Mouse (Mus musculus) 416B (cell line): ENCODE results near the gene Alkbh6.

Experiments used
- DNase-seq: peaks from one replicate; pipeline ENCODE4 v3.0.0; 2011; ENCODE audit warnings: low read depth

The Alkbh6 gene

DNA sequence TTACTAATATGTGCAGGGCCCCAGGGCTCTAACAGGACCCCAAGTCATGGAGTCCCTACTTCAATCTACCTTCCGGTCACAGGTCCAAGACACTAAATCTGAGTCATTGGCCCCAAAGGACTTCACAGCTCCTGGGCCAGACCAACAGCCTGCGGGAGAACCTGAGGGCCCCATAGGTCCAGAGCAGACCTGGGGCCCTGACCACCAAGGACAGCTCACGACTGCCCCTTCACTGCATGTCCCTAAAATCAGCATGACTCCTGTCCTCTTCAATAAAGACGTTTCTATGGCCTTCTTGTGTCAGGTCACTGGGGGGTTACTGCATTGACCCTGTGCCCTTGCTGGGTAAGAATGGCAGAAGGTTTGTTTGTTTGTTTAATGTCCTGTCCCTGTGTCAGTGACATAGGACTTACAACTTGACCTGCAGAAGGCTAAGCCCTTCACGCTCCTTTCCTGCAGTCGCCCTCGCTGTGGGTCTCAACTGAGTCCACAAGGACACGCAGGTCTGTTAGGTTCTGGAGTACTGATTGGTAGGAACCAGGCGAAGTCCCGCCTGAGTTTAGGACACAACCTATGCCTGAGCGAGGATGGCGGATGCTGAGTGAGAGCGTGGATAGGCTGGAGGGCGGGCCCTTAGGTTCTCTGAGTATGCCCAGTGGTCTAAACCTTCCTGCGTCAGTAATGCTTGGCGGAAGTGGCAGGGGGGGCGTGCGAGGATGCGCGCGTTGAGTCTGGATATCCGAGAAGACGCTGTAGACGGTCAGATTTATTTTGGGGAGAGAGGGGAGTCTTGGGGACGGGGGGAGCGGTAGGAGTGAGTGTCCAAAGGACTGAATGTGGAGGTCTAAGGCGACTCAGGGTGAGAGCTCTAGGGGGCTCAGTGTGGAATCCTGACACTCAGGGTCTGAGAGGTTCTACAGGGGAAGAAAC is at the start of gene Alkbh6:
Gene Alkbh6 (plus strand): TSS at position 642 of the 930 bp plus-strand sequence.
- DNase-seq = peak; percentile 98

DNA sequence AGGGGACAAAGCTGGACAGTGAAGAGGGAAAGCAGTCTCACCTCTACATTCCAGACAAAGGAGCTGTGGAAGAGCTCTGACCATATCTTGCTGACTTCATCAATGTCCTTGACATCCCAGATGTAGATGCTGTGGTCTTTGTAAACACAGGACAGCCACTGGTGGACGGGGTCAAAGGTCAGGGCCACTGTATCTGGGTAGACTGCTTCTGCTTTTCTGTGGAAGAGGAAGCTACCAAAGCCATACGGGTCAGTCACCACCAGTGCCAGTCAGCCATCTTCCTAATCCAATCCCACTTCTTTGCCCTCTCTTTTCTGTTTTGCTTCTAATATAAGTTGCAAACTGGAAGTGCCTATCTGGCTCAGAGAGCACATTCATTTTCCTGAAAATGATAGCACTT is 43.5 kb upstream of the Alkbh6 start:
- peak; percentile 65 for DNase-seq

DNA sequence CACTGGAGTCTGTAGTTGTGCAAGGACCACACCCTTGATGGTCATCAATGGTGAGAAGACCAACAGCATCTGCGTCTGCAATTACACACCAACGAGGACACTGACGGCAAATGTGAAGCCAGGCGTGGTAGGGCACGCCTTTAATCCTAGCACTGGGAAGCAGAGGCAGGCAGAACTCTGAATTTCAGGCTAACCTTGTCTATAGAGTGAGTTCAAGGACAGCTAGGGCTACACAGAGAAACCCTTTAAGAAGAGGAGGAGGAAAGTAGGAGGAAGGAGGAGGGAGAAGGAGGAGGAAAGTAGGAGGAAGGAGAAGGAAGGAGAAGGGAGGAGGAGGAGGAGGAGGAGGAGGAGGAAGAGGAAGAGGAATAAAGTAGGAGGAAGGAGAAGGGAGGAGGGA is 43.0 kb upstream of the Alkbh6 start:
- no peak for DNase-seq

DNA sequence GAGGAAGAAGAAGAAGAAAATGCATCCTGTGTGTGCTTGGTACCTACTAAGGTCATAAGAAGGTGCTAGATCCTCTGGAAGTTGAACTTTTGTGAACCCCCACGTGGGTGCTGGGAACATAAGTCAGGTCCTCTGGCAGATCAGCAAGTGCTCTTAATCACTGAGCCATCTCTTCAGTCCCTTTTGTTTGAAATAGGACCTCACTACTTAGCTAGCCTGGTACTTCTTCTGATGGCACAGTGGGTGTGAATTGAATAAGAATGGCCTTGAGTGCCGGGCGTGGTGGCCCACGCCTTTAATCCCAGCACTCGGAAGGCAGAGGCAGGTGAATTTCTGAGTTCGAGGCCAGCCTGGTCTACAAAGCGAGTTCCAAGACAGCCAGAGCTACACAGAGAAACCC is 42.6 kb upstream of the Alkbh6 start:
- DNase-seq = no peak

DNA sequence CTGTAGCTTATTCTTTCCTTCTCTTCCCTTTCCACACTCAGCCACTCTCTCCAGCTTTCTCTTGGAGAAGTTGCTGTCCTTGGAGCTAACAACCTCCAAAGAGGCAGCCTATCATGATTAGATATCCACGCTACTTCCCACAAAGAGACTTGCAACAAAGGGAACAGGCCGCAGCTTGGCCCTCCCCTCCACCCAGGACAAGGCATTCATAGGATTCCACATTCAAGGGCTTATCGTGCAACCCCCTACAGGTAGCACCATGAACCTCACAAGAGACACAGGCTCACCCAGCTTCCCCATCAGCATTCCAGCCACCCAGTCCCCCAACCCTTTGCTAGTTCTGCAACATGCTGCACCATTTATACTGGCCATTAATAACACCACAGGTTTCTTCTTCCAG is 41.7 kb upstream of the Alkbh6 start:
- no peak for DNase-seq

DNA sequence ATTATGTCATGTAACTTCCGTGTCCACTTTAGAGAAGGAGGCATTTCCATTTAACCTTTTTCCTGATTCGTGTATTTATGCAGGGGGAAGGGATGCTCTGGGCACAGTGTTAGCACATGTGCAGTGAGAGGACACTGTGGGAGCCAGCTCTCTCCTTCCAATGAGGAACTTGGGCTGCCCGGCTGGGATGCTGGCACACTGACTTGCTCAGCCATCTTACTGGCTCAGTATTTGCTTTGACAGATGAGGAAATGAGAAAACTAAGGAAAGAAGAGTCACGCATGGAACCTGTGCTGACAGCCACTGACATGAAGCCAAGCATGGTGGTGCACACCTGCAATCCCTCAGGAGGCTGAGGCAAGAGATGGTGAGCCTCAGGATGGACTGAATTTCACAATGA is 38.9 kb upstream of the Alkbh6 start:
- no peak for DNase-seq

DNA sequence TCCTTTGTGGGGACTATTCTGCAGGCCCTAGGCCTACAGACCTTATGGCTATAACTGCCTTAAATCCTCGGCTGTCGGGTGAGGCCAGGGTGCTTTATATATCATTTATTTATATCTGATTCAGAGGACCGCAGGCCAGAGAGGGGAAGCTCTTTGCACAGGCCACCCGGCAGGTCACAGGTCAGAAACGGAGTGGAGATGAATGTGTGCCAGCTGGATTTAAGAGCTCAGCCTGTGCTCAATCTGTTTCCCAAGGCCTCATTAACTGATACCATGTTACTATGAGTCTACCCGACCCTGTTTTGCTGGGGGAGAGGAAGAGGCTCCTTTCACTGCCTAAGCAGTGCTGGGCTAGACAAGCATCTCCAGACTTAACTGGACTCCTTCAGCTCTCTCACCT is 34.1 kb upstream of the Alkbh6 start:
- no peak for DNase-seq

DNA sequence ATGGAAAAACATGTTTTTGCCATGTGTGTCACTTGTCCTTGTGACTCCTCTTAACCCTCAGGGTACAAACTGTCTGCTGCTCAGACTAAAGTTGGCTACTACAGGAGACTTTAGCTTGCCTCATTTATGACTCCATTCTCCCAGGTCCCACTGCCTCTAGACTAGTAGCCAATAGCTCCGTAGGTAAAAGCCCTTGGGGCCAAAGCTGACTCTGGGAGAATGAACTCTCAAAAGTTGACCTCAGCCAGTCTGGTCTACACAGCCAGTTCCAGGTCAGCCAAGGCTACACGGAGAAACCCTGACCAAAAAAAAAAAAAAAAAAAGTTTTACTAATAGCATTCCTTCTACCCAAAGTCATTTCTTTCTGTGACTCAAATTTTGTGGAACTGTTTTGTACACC is 29.6 kb upstream of the Alkbh6 start:
- DNase-seq = peak; percentile 7

DNA sequence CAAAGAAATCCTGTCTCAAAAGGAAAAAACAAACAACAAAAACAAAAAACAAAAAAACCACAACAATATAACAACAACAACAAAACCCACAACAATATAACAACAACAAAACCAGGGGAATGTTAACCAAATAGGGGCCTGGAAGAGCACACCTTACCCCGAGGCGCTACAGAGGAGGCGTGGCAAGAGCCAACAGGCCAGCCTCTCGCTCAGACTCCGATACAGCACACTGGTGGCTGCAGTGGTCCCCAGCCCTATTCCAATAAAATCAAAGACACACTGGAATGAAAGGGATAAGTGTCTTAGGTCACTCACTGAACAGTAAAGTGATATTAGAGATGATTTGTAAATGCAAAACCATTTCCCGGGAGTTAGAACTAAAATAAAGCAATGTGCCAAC is 29.0 kb upstream of the Alkbh6 start:
- no peak for DNase-seq

DNA sequence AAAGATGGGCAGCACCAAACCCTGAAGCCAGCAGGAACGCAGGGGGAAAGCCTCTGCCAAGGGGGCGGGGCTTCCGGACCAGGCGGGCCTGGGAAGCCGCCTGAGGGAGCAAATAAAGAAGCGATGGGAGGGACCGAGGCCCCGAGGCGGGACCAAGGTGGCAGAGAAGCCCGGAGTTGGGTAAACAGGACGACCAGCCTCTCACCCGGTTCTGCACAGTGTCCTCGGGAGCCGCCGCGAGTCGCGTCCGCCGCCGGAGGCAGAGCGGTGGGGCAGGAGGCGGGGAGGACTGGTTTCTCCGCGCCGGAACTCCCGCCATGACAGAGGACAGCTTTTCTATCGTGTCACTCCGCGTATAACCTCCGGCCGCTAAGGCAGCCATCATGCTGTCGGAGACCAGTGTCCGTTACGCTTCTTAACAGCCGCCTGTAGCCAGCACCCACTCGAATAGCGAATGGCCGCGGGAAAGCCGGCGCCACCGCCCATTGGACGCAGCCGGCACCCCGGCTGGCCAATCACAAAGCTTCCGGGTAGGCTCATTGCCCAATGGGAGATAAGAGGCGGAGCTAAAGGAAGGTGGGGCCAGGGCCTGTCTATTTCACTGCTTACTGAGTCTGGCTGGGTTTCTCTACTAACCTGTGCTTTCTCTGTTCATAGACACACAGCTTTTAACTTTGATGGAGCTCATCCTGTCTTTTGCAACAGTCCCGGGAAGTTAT is 28.4 kb upstream of the Alkbh6 start, which contains the start of the genes Thap8 and Wdr62:
Gene Thap8 (plus strand): TSS at position 144 of the 719 bp plus-strand sequence.
Gene Wdr62 (minus strand): TSS at position 469 of the 719 bp plus-strand sequence.
- DNase-seq = peak; percentile 96

DNA sequence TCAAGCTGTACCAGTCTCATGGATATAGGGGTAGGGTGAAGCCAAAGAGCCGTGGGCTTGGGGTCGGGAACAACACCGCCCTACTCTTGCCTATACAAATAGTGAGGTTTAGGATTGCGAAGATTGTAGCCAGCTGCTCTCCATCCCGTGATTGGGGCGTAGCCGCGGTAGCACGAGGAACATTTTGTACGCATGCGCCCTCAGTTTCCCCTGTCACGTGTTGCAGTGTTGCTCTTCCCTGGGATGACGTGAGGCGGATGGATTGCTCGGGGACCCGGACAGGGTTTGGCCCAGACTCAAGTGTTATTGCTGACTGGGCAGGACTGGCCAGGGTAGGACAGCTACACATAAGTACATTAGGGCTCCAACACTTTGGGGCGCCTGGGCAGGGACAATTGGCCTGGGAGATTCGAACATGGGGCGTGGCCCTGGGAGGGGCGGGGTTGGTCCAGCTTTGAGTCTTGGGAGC is 27.8 kb upstream of the Alkbh6 start:
- DNase-seq = peak; percentile 92

DNA sequence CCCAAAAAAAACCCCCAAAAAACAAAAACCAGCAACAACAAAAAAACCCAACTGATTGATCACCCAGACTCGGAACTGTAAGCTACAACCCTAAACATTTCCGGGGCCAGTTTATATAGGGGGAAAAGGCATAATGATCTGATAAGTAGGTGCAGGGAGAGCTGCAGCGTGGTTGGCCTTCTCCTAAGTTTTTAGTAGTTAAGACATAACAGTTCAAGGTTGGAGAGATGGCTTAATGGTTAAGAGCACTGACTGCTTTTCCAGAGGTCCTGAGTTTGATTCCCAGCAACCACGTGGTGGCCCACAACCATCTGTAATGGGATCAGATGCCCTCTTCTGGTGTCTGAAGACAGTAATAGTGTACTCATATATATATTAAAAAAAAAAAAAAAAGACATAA is 27.0 kb upstream of the Alkbh6 start:
- DNase-seq = no peak

DNA sequence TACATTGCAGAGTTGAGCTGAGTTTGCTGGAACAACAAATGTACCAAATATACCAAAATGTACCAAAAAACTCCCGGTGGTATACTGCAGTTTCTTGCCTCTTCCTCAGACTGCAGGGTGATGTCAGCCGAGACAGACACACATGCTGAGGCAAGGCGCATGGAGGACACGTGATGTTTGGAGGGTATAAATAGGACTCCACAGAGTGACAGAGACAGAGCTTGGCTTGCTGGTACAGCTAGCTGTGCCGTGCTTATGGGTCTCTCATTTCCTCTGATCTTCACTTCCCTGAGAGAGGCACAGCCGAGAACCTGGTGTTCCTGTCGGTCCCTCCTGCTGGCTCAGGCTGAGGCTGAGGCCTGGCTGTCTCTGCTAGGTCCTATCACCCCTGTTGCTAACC is 25.8 kb upstream of the Alkbh6 start:
- no peak for DNase-seq

DNA sequence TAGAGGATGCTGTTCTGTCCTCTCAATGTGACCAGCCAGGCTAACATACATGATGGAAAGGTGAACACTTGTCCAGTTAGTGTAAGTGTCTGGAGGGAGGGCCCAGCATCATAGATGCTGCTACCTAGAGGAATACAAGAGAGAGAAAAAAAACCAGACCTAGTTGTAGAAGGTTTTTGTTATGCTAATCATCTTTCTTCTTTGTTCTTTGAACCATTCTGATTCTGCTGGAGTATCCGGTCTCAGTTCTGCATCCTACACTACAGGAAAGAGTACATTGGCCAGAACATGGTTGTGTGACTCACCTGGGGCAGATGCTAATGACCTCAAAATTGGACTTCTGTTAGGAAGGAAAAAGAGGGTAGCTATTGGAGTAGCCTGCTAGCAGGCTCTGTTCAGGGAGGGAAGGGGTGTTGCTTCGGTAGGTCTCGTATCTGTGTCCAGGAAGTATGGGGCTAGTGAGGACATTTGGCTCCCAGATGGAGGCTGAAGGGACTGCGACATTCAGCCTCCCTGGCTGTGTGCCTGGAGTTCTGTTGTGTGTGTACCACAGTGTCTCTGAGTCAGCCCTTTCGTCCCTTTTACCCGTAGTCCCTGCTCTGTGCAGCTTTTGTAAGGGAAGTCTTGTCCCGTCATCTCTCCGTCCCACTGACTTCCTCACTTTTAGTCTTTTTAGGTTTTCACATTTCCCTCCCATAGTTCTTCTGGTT is 21.7 kb upstream of the Alkbh6 start:
- DNase-seq = no peak

DNA sequence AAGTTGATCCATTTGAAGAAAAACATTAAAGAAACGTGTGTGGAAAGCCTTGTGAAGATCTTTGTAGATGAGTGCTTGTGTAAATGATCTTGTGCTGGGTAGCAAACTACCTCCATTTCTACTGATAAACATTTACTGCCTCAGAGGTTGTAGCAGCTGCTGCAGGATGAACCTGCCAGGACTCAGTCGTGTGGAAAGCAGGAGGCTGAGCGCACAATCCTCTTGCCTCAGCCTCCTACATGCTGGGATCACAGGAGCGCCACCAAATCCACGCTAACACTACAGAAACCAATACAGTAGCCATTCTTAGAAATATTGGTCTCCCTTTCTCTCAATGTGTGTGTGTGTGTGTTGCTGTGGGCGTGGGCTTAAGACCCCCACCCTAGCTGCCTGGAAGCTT is 20.5 kb upstream of the Alkbh6 start:
- DNase-seq = no peak

DNA sequence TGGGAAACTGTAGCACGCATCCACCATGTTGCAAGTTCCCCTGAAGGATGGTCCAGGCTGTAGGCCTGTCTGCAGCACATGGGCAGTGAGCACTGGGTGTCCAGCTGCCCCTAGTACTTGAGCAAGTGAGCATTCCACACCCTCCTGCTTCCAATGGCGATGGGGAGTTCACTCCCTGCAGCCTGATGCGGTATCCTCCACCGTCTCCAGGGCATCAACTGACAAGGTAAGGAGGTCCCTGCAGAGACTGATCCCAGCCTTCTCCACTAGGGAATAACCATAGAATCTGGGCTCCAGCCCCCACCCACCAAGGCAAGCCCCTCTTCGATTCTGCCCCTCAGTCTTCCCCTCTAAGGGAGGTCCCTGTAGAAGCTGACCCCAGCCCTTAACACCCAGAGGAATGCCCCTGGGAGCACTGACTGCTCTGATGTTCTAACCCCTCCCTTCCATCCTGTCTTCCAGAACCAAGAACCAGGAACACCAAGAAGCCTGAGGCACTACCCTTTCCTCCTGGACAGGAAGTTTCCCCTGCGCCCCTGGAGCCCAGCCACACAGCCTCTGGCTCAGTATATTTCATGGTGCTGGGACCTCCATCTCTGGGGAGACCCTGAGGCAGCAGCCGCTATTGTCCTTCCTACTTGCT is 19.3 kb upstream of the Alkbh6 start:
- DNase-seq = no peak

DNA sequence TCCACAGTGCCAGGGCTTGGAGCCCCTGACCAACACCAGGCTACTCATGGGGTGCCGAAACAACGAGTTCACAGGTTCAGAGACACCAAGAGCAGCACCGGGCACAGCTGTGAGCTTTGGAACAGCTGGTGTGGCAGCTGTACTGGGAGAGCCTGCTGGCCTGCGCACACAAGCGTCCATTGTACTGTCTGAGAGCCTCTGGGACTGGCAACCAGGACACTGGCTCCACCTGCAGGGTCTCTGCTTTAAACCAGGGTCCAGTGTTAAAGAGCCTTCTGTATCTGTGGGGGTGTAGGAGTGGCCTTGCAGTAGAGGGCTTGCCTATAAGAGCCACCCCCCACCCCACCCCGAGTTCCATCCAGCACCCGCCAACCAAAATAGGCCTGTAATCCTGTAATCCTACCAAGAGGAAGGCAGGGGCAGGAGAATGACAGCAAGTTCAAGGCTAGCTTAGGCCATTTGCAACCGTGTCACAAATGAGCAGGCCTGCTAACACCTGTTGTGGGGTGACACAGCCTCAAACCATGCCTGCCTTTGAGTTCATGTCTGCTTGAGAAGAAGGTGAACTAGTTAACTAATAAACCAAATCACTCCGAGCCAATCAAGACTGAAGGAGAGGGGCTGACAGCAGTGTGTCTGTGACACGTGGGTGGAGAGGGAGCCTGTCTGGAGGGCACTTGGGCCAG is 18.7 kb upstream of the Alkbh6 start:
- no peak for DNase-seq

DNA sequence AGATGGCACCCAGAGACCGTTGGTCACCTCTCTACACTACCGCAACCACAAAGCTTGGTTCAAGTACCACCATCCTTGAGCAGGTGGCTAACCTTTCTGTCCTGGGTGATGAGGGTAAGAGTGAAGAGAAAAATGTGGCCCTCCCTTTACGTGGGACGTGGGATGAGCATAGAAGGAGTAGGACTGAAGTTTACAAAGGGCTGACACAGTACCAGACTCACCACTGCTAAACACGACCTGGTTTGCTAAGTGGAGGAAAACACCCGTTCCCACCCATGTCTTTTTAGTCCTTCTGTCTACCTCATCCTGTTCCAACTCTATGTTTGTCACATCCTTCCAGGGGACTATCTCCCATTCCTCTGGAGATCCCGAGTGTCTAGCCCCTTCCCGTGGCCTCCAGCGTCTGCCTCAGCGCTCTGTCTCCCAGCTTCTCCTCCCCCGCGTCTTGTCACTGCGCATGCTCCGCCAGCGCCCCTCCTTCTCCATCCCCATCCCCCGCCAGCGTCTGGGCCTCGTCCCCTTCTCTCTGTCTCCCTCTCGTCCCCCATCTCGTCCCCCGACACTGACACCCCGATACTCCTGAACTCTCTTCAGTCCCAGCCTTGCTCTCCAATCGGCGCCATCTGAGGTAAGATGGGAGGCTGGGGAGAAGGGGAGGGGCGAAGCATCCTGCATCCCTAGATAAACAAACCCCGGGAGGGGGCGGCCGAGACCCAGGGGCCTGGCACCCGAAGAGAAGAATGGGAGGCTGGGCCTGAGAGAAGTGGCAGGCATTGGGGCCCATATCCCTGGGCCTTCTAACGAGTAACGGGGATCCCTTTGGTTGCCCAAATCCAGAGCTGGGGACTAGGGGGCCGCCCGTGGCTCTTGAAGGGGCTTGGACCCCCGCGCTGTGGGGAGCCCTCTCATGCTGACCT is 17.0 kb upstream of the Alkbh6 start, which contains the start of gene Clip3:
Gene Clip3 (plus strand): TSS at position 514 of the 917 bp plus-strand sequence.
- no peak for DNase-seq

DNA sequence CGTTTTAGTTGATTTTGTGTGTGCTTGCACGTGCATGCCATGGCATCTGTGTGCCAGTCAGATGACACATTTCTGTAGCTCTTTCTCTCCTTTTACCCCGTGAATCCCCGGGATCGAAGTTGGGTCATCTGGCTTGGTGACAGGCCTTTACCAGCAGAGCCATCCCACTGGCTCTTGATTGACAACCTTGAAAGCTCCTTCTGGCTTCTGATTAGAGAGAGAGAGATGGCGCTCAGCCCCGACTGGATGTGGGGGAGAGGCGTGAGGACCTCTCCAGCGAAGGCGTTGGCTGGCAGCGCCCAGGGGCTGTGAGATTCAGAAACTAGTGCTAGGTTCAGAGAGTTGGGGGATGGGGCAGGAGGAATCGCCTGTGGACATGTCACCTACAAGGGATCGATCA is 14.7 kb upstream of the Alkbh6 start:
- DNase-seq = no peak

DNA sequence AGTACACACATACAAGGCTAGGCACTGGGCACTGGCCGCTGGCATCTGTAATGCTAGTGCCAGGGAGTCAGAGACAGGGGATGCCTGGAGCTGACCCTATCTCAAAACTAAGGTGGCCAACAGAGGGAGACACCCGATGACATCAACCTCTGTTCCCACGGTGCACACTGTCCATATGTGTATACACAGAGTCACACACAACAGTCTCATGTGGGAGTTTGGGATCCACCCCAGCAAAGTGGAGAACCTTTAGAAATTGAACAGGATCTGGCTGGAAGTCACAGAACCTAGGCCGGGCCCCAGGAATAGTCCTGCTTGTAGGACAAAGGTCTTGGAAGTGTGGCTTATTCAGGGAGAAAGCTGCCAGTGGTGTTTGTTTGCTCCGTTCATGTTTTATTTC is 14.2 kb upstream of the Alkbh6 start:
- DNase-seq = no peak
